Mouse (Mus musculus) forebrain, embryonic 13.5 days (tissue): Measurements from ENCODE around the gene Mapkapk5. TPM values are rescaled to one million over a fixed set of nuclear protein-coding genes. Genes with fewer than 3 reads are reported as not detected.

Source experiments
- ATAC-seq: fragments of 200-750 bp; cut with Nextera tagmentation; 2 replicates; pipeline ENCODE4 v1.8.0; 2017
- H3K27ac ChIP-seq: fragments of 300-500 bp; sonication (generic); 2 replicates; pipeline ENCODE4 v1.5.1; 2015; ENCODE audit warnings: inconsistent platforms, mild to moderate bottlenecking, moderate library complexity
- H3K27me3 ChIP-seq: fragments of 300-500 bp; sonication (generic); 2 replicates; pipeline ENCODE4 v1.6.1; 2015; ENCODE audit warnings: mild to moderate bottlenecking, inconsistent platforms
- H3K36me3 ChIP-seq: fragments of 300-500 bp; sonication (generic); 2 replicates; pipeline ENCODE4 v1.6.1; 2015; ENCODE audit warnings: mild to moderate bottlenecking, inconsistent platforms; ENCODE audit not compliant: poor library complexity, severe bottlenecking
- H3K4me1 ChIP-seq: fragments of 300-500 bp; sonication (generic); 2 replicates; pipeline ENCODE4 v1.6.1; 2015; ENCODE audit warnings: inconsistent platforms
- H3K4me2 ChIP-seq: fragments of 300-500 bp; sonication (generic); 2 replicates; pipeline ENCODE4 v1.6.1; 2015; ENCODE audit warnings: inconsistent platforms, mild to moderate bottlenecking, moderate library complexity
- H3K4me3 ChIP-seq: fragments of 300-500 bp; sonication (generic); 2 replicates; pipeline ENCODE4 v1.5.1; 2015; ENCODE audit warnings: mild to moderate bottlenecking, inconsistent platforms
- H3K9ac ChIP-seq: fragments of 300-500 bp; sonication (generic); 2 replicates; pipeline ENCODE4 v1.6.1; 2015; ENCODE audit warnings: mild to moderate bottlenecking, inconsistent platforms
- H3K9me3 ChIP-seq: fragments of 300-500 bp; sonication (generic); replicated peaks from 2 replicates; pipeline ENCODE4 v1.6.1; 2016; ENCODE audit warnings: inconsistent platforms
- WGBS: fragments of 180-500 bp; shearing (Covaris S2); methylation state at CpG from one replicate; pipeline ENCODE4 v1.1.7; 2015; 5-methylcytosine and 5-hydroxymethylcytosine counted together
- polyA plus RNA-seq: library from polyadenylated mRNA; unstranded; fragments of >200 nt; fragmentation: Nextera tagmentation; extraction: Ambion mirVana; gene quantifications from 2 replicates; pipeline ENCODE4 v1.2.1, GENCODE M21; 2015

The Mapkapk5 gene
- polyA plus RNA-seq: 53.0 and 57.0 TPM in 2 replicates

DNA sequence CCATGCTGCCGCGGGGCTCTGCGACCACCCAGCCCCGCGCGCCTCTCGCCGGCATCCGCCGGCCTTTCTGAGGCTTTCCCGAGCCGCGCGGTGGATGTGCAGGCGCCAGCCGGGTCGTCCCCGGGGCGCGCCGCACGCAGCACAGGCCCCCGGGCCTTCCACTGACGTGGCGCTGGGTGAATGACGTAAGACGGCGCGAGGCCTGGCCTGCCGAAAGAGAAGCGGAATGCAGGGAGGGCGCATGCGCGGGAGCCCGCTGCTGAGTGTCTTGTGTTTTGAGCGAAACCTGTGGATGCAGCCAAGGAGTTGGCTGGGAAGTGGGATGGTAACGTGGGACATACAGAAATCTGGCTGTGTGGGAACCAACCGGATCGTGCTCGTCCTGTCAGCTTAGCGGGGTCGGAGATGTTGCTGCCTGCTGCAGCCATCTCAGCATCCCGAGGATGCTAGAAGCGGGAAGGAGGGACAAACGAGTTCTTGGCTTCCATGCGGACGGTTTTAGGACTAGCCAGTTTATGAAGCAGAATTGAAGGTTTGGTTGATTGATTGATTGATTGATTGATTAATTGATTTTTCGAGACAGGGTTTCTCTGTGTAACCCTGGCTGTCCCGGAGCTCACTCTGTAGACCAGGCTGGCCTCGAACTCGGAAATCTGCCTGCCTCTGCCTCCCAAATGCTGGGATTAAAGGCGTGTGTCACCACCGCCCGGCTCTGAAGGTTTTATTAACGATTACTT, at the start of gene Mapkapk5:
Mapkapk5 (minus strand) TSS at position 113 of the 737 bp plus-strand sequence.
- H3K27ac ChIP-seq: peak within 1 kb of the TSS; percentile 95
- WGBS: 2% methylated on average over 55 of the region's 55 CpGs

DNA sequence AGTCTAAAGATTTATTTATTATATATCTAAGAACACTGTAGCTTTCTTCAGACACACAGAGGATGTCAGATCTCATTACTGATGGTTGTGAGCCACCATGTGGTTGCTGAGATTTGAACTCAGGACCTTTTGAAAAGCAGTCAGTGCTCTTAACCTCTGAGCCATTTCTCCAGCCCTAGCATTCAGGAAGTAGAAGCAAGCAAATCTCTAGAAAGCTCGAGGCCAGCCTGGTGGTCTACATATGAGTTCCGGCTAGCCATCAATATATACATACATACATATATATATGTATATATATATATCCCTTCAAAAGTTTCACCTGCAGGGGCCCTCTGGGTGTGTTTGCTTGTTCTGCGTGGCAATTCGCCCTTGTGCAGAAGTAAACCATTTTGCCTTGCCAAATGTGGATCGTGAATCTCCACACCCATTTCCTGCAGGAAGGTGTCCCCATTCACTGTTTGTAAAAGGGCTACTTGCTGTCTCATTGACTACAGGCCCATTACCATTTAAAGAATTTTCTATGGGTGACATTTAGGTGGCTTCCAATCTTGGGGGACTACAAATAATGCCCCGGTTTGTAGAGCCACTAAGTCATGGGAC, 49.1 kb upstream of the Mapkapk5 start:
- Histone ChIP-seq H3K4me2 (no peak overlapping the region; the same call in 1 of the 2 replicates), H3K9ac (no peak overlapping the region)

More for the DNA sequence above, at the start of gene Mapkapk5:
- no peaks in the 10 kb centered on the region for H3K36me3 ChIP-seq
- peak within 1 kb of the TSS; percentile 99 for H3K9ac ChIP-seq
- no peaks in the 10 kb centered on the region for H3K9me3 ChIP-seq
- H3K4me1 ChIP-seq: peaks cover 25% of the 10 kb centered on the region
- H3K4me3 ChIP-seq: peak within 1 kb of the TSS; percentile 98
- H3K27me3 ChIP-seq: no peaks in the 10 kb centered on the region
- peak; percentile 98 for ATAC-seq
- peak within 1 kb of the TSS; percentile 98 for H3K4me2 ChIP-seq

DNA sequence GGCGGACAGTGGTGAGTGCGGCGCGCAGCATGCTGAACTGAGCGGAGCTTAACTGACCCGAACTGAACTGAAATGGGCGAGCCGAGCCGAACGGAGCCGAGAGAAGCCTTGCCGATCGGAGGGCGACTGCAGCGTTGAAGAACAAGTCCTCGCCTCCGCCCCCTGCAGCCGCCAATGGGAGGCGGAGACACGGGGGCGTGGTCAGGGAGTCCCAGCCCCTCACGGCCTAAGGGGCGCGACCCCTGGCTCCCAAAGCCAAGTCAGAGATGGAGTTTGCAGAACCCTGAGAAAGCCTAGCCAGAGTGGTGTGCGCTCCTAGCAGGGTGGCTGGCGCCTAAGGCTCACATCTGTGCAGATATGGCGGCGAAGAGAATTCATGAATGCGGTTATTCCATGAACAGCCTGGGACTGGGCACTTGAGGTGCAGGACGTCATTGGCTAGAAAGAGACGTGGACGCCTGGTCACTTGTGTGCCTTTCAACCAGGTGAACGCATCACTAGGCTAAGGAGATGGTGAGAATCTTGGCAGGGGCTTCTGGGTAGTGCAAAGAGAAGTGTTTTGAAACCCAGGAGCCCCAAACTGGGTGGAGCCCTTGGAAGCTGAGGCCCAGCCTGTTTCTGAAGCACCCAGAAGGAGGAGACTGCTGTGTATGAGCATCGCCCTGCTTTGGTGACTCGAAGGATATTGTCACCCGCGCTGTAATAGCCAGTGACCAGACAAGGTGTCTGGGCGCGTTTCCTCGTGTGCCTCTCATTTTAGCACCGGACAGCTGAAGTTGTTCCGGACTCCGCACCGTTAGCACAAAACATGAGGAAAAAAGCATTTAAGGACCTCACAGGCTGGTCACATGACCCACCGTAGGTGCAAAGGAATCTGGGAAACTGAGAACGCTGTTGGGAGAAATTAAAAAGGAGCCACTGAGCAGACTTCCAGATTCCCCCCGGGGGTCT, 48.0 kb upstream of the Mapkapk5 start, which contains the start of gene Aldh2:
Aldh2 (minus strand) TSS at position 374 of the 951 bp plus-strand sequence.
- Histone ChIP-seq H3K4me2 (peak within 1 kb of the TSS; percentile 93), H3K4me3 (peak within 1 kb of the TSS; percentile 68), H3K27me3 (peaks cover 6% of the 10 kb centered on the region; the same call in 1 of the 2 replicates), H3K4me1 (peaks cover 19% of the 10 kb centered on the region), H3K9me3 (no peaks in the 10 kb centered on the region), H3K36me3 (no peaks in the 10 kb centered on the region), H3K9ac (peak within 1 kb of the TSS; percentile 86), H3K27ac (peak within 1 kb of the TSS; percentile 44)
- 3% methylated on average over 47 of the region's 47 CpGs for WGBS
- ATAC-seq: peak; percentile 89

More for the DNA sequence above, 49.1 kb upstream of the Mapkapk5 start:
- H3K4me3 ChIP-seq: no peak overlapping the region
- 88% methylated on average over 6 of the region's 6 CpGs for WGBS
- H3K4me1 ChIP-seq: peaks cover 19% of the 10 kb centered on the region
- no peak overlapping the region for H3K27ac ChIP-seq
- peaks cover 6% of the 10 kb centered on the region; the same call in 1 of the 2 replicates for H3K27me3 ChIP-seq
- no peaks in the 10 kb centered on the region for H3K9me3 ChIP-seq
- no peak for ATAC-seq
- no peaks in the 10 kb centered on the region for H3K36me3 ChIP-seq

- Histone ChIP-seq H3K36me3 (no peaks in the 10 kb centered on the region), H3K27ac (no peak overlapping the region; the same call in 1 of the 2 replicates), H3K9me3 (no peaks in the 10 kb centered on the region), H3K4me1 (peaks cover 19% of the 10 kb centered on the region), H3K4me3 (peak overlapping the region; percentile 68), H3K27me3 (peaks cover 6% of the 10 kb centered on the region; the same call in 1 of the 2 replicates), H3K9ac (peak overlapping the region; percentile 86), H3K4me2 (peak overlapping the region; percentile 93)
- 5% methylated on average over 32 of the region's 33 CpGs for WGBS
- peak; percentile 40 for ATAC-seq
Observed at GRCm38 (mm10) chr5:121592816-121593407, 47.2 kb upstream of the Mapkapk5 start.

DNA sequence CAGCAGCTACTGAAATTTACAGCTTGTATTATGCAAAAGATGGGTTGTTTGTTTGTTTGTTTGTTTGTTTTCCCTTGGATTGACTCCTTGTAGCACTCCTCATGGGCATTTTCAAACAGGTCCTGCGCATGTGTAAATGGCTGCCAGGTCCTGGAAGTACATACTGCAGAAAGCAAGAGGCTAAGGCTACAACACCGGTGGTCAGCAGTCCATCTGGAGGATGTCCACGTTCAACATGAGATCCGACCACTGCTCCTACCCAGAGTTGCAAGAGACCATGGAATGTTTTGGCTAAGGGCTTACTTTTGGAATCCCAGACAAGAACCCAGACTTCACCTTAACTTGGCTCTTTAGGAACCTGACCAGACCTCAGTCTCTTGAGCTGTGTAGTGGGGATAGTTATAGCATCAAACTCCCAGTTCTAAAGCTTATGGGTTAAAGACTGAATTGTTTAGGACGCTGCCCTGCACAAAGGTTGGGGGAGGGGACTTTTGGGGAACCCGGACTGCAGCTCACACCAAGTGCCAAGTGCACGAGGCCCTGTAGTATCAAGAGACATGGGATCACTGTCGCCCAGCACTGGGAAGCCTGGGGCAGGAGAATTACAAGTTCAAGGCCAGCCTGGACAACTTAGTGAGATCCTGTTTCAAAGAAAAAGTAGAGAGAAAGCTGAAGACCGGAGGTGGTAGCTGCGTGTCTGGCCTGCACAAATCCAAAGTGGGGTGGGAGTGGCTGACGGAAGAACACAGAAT, 46.5 kb upstream of the Mapkapk5 start:
- H3K9ac ChIP-seq: no peak overlapping the region
- H3K36me3 ChIP-seq: no peaks in the 10 kb centered on the region
- 64% methylated on average over 11 of the region's 11 CpGs for WGBS
- no peak for ATAC-seq
- H3K4me1 ChIP-seq: peaks cover 19% of the 10 kb centered on the region
- H3K4me2 ChIP-seq: peak overlapping the region; percentile 93
- peaks cover 6% of the 10 kb centered on the region; the same call in 1 of the 2 replicates for H3K27me3 ChIP-seq
- peak overlapping the region; percentile 68 for H3K4me3 ChIP-seq
- no peak overlapping the region for H3K27ac ChIP-seq
- H3K9me3 ChIP-seq: no peaks in the 10 kb centered on the region

DNA sequence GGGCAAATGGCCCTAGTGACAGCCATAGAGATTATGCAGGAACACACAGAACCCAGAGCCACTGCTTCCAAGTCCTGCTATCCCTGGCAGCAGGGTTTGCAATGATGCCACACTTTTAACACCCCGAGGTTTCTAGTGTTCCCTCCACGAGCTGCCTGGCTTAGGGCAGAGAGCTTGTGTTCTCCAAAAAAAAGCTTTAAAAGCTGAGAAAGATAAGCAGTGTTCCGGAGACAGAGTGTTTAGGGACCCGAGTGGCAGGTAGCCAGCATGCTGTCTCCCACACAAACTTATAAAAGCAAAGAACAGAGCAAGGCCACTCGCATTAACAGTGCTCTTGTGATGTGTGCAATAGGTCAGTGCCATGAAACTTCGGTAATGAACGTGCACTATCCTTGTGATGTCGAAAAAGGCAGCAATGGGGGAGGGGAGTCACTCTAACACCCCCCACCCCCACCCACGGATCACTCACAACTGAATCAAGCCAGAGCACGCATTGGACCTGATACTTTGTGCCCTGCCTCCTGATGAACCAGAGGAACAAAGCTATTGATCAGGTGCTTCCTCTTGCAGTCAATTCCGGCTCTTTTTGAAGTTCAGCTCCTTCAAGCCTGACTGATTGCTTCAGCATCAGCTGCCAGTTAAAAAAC, 45.8 kb upstream of the Mapkapk5 start:
- Histone ChIP-seq H3K27ac (no peak overlapping the region), H3K4me1 (peaks cover 19% of the 10 kb centered on the region), H3K4me3 (no peak overlapping the region), H3K9ac (no peak overlapping the region), H3K27me3 (peaks cover 4% of the 10 kb centered on the region; the same call in 1 of the 2 replicates), H3K36me3 (no peaks in the 10 kb centered on the region), H3K4me2 (peak overlapping the region; percentile 93; the same call in 1 of the 2 replicates), H3K9me3 (no peaks in the 10 kb centered on the region)
- WGBS: 84% methylated on average over 11 of the region's 11 CpGs
- ATAC-seq: no peak

DNA sequence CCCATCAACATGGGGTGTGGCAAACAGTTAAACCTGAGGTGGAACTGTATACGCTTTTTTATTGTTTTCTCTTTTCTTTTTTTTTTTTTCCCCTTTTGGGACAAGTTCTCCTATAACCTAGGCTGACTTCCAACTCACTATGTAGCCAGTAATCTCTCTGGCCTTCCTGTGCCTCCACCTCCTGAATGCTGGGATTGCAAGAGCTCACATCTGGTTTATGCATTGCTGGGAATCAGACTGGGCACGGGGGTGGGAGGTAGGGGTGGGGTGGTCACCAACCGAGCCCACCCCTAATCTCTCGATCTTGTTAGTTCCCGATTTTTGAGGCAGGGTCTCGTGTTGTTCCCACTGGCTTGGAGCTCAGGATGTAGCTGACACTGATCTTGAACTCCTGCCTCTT, 44.2 kb upstream of the Mapkapk5 start:
- WGBS: 92% methylated on average over 6 of the region's 6 CpGs
- Histone ChIP-seq H3K9me3 (no peaks in the 10 kb centered on the region), H3K9ac (no peak overlapping the region), H3K27ac (no peak overlapping the region), H3K36me3 (no peaks in the 10 kb centered on the region), H3K4me1 (peaks cover 19% of the 10 kb centered on the region), H3K27me3 (no peaks in the 10 kb centered on the region), H3K4me2 (no peak overlapping the region), H3K4me3 (no peak overlapping the region)
- ATAC-seq: no peak

- ATAC-seq: no peak
- Histone ChIP-seq H3K36me3 (no peaks in the 10 kb centered on the region), H3K27ac (no peak overlapping the region), H3K27me3 (no peaks in the 10 kb centered on the region), H3K4me1 (no peaks in the 10 kb centered on the region), H3K9ac (no peak overlapping the region), H3K4me3 (no peak overlapping the region), H3K9me3 (no peaks in the 10 kb centered on the region), H3K4me2 (no peak overlapping the region)
- 84% methylated on average over 6 of the region's 6 CpGs for WGBS
Observed at GRCm38 (mm10) chr5:121586400-121587039, 40.8 kb upstream of the Mapkapk5 start.

- Histone ChIP-seq H3K27ac (no peak overlapping the region), H3K27me3 (no peaks in the 10 kb centered on the region), H3K4me1 (no peaks in the 10 kb centered on the region), H3K4me3 (no peak overlapping the region), H3K36me3 (no peaks in the 10 kb centered on the region), H3K9ac (no peak overlapping the region), H3K4me2 (no peak overlapping the region), H3K9me3 (no peaks in the 10 kb centered on the region)
- no peak for ATAC-seq
- WGBS: 90% methylated on average over 5 of the region's 5 CpGs
Observed at GRCm38 (mm10) chr5:121585699-121586098, 40.0 kb upstream of the Mapkapk5 start.

DNA sequence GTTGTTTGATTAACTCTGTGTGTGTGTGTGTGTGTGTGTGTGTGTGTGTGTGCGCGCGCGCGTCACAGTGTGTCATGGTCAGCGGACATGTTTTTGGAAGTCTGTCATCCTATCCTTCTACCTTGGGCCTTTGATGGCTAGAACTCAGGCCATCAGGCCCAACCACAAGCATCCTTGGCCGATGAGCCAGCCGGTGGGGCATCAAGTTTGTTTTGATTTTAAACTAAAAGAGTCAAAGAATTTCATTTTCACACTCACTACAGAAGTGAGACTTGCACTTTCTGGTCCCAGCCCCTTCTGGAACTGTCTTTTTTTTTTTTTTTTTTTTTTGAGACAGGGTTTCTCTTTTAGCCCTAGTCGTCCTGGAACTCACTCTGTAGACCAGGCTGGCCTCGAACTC, 39.3 kb upstream of the Mapkapk5 start:
- WGBS: 97% methylated on average over 10 of the region's 10 CpGs
- no peak overlapping the region for H3K27ac ChIP-seq

More for the DNA sequence above, 39.3 kb upstream of the Mapkapk5 start:
- Histone ChIP-seq H3K27me3 (no peaks in the 10 kb centered on the region), H3K36me3 (no peaks in the 10 kb centered on the region; the same call in 1 of the 2 replicates), H3K9me3 (no peaks in the 10 kb centered on the region), H3K4me3 (no peak overlapping the region), H3K9ac (no peak overlapping the region), H3K4me1 (no peaks in the 10 kb centered on the region), H3K4me2 (no peak overlapping the region)
- no peak for ATAC-seq
